Mouse (Mus musculus): ENCODE measurements around the gene Kif1a. TPM values are rescaled to one million over a fixed set of nuclear protein-coding genes. Genes with fewer than 3 reads are reported as not detected.

The Kif1a gene
- total RNA-seq (2021) = 1 to 10 TPM; 1.5 to 1.7 TPM
- long read RNA-seq, experiment 1 = 0 reads
- long read RNA-seq, experiment 2 = 0 reads

GRCm38 (mm10) chr1:93101571-93102061 is at the start of gene Kif1a:
TSS of gene Kif1a (minus strand) at chr1:93101951.
- no peak for DNase-seq

GRCm38 (mm10) chr1:93150907-93151661 is 49.3 kb upstream of the Kif1a start:
- no peak for DNase-seq

- no peak for DNase-seq
Measured at GRCm38 (mm10) chr1:93144176-93144575, 42.4 kb upstream of the Kif1a start.

- DNase-seq = no peak
Measured at GRCm38 (mm10) chr1:93142871-93143270, 41.1 kb upstream of the Kif1a start.

GRCm38 (mm10) chr1:93139713-93140112 is 38.0 kb upstream of the Kif1a start:
- DNase-seq = no peak

- no peak for DNase-seq
Measured at GRCm38 (mm10) chr1:93138534-93138933, 36.8 kb upstream of the Kif1a start.

GRCm38 (mm10) chr1:93135036-93135526 is 33.3 kb upstream of the Kif1a start, which contains the start of gene Agxt:
TSS of gene Agxt (plus strand) at chr1:93135240.
- no peak for DNase-seq

- no peak for DNase-seq
Measured at GRCm38 (mm10) chr1:93132676-93133075, 30.9 kb upstream of the Kif1a start.

- DNase-seq = no peak
Measured at GRCm38 (mm10) chr1:93130242-93130983, 28.7 kb upstream of the Kif1a start.

- no peak for DNase-seq
Measured at GRCm38 (mm10) chr1:93128710-93129349, 27.1 kb upstream of the Kif1a start.

- no peak for DNase-seq
Measured at GRCm38 (mm10) chr1:93128209-93128608, 26.5 kb upstream of the Kif1a start.

- DNase-seq = no peak
Measured at GRCm38 (mm10) chr1:93125256-93125655, 23.5 kb upstream of the Kif1a start.

GRCm38 (mm10) chr1:93124066-93124465 is 22.3 kb upstream of the Kif1a start:
- DNase-seq = no peak

GRCm38 (mm10) chr1:93123179-93123854 is 21.6 kb upstream of the Kif1a start:
- no peak for DNase-seq

GRCm38 (mm10) chr1:93118816-93119215 is 17.1 kb upstream of the Kif1a start:
- no peak for DNase-seq

GRCm38 (mm10) chr1:93115471-93115870 is 13.7 kb upstream of the Kif1a start:
- DNase-seq = no peak

GRCm38 (mm10) chr1:93114713-93115463 is 13.1 kb upstream of the Kif1a start:
- peak; percentile 41 for DNase-seq

GRCm38 (mm10) chr1:93102700-93103099 is 949 bp upstream of the Kif1a start:
- no peak for DNase-seq

- no peak for DNase-seq
Measured at GRCm38 (mm10) chr1:93100576-93101491, 917 bp downstream of the Kif1a start.

- DNase-seq = no peak
Measured at GRCm38 (mm10) chr1:93100243-93100575, 1.5 kb downstream of the Kif1a start.
